Mouse (Mus musculus): ENCODE measurements around the gene Rasl12.

The Rasl12 gene

GRCm38 (mm10) chr9:65392638-65393364, 5.5 kb upstream of the Rasl12 start:
- peak; percentile 51 to 58 for DNase-seq (ENCODE audit: low spot score in 2 of 2)

- DNase-seq (ENCODE audit: low spot score in 2 of 2): no peak
Measured at GRCm38 (mm10) chr9:65393606-65394005, 4.7 kb upstream of the Rasl12 start.

GRCm38 (mm10) chr9:65394360-65394759, 3.9 kb upstream of the Rasl12 start:
- DNase-seq (ENCODE audit: low spot score in 2 of 2): no peak

- no peak for DNase-seq (ENCODE audit: low spot score in 2 of 2)
Measured at GRCm38 (mm10) chr9:65399934-65400333, 1.6 kb downstream of the Rasl12 start.

- peak; percentile 72 to 75 for DNase-seq (ENCODE audit: low spot score in 2 of 2)
Measured at GRCm38 (mm10) chr9:65404331-65405183, 6.3 kb downstream of the Rasl12 start.

GRCm38 (mm10) chr9:65405184-65405449, 6.8 kb downstream of the Rasl12 start:
- no peak for DNase-seq (ENCODE audit: low spot score in 2 of 2)

GRCm38 (mm10) chr9:65407327-65407726, 9.0 kb downstream of the Rasl12 start:
- no peak for DNase-seq (ENCODE audit: low spot score in 2 of 2)

- DNase-seq (ENCODE audit: low spot score in 2 of 2): no peak
Measured at GRCm38 (mm10) chr9:65407861-65408260, 9.6 kb downstream of the Rasl12 start.

GRCm38 (mm10) chr9:65408871-65409295, 10.6 kb downstream of the Rasl12 start:
- DNase-seq (ENCODE audit: low spot score in 2 of 2): no peak

GRCm38 (mm10) chr9:65410378-65410777, 12.1 kb downstream of the Rasl12 start:
- no peak for DNase-seq (ENCODE audit: low spot score in 2 of 2)

GRCm38 (mm10) chr9:65411326-65411725, 13.0 kb downstream of the Rasl12 start:
- no peak for DNase-seq (ENCODE audit: low spot score in 2 of 2)

- no peak for DNase-seq (ENCODE audit: low spot score in 2 of 2)
Measured at GRCm38 (mm10) chr9:65417738-65418137, 19.4 kb downstream of the Rasl12 start.

- DNase-seq (ENCODE audit: low spot score in 2 of 2): no peak
Measured at GRCm38 (mm10) chr9:65419633-65420032, 21.3 kb downstream of the Rasl12 start.

- no peak for DNase-seq (ENCODE audit: low spot score in 2 of 2)
Measured at GRCm38 (mm10) chr9:65422760-65423501, 24.6 kb downstream of the Rasl12 start, which contains the start of gene Slc51b. TSS of gene Slc51b (minus strand) at chr9:65422955.

- DNase-seq (ENCODE audit: low spot score in 2 of 2): no peak
Measured at GRCm38 (mm10) chr9:65424393-65424792, 26.1 kb downstream of the Rasl12 start.

- no peak for DNase-seq (ENCODE audit: low spot score in 2 of 2)
Measured at GRCm38 (mm10) chr9:65427511-65427910, 29.2 kb downstream of the Rasl12 start.

GRCm38 (mm10) chr9:65428003-65428402, 29.7 kb downstream of the Rasl12 start:
- no peak for DNase-seq (ENCODE audit: low spot score in 2 of 2)

- no peak for DNase-seq (ENCODE audit: low spot score in 2 of 2)
Measured at GRCm38 (mm10) chr9:65430401-65430800, 32.1 kb downstream of the Rasl12 start.

GRCm38 (mm10) chr9:65430921-65431320, 32.6 kb downstream of the Rasl12 start:
- DNase-seq (ENCODE audit: low spot score in 2 of 2): no peak

GRCm38 (mm10) chr9:65432236-65432635, 33.9 kb downstream of the Rasl12 start:
- DNase-seq (ENCODE audit: low spot score in 2 of 2): peak; percentile 85 to 94

GRCm38 (mm10) chr9:65434140-65434539, 35.8 kb downstream of the Rasl12 start:
- DNase-seq (ENCODE audit: low spot score in 2 of 2): peak in 1 of 2 experiments; percentile 13

- no peak for DNase-seq (ENCODE audit: low spot score in 2 of 2)
Measured at GRCm38 (mm10) chr9:65435211-65435610, 36.9 kb downstream of the Rasl12 start.
